Mouse (Mus musculus) C2C12 (cell line): Measurements from ENCODE around the gene Ano1. TPM values are rescaled to one million over a fixed set of nuclear protein-coding genes. Genes with fewer than 3 reads are reported as not detected.

Source experiments
- H3K27me3 ChIP-seq: one replicate; pipeline ENCODE4 v1.6.1; 2011; ENCODE audit not compliant: control insufficient read depth, insufficient read depth, insufficient read length
- H3K36me3 ChIP-seq: one replicate; pipeline ENCODE4 v1.6.1; 2011; ENCODE audit not compliant: control insufficient read depth, insufficient read depth
- H3K4me3 ChIP-seq: one replicate; pipeline ENCODE4 v1.5.1; 2011; ENCODE audit warnings: mild to moderate bottlenecking, control low read depth; ENCODE audit not compliant: poor library complexity, insufficient read depth, severe bottlenecking
- H3K79me2 ChIP-seq: one replicate; pipeline ENCODE4 v1.6.1; 2011; ENCODE audit not compliant: control insufficient read depth, insufficient read depth
- H3K79me3 ChIP-seq: one replicate; pipeline ENCODE4 v1.6.1; 2011; ENCODE audit warnings: low read depth, control low read depth
- H3ac ChIP-seq: one replicate; pipeline ENCODE3; 2011; ENCODE audit warnings: low read depth; ENCODE audit not compliant: control insufficient read depth, insufficient read length
- CEBPB ChIP-seq: IDR thresholded peaks from one replicate; pipeline ENCODE4 v1.6.1; 2011; ENCODE audit warnings: low read depth, mild to moderate bottlenecking, control low read depth, moderate library complexity
- CTCF ChIP-seq: IDR thresholded peaks from one replicate; pipeline ENCODE4 v1.5.1; 2011; ENCODE audit not compliant: control insufficient read depth, insufficient read depth, insufficient read length
- FOSL1 ChIP-seq: IDR thresholded peaks from one replicate; pipeline ENCODE4 v1.8.0; 2011; ENCODE audit warnings: mild to moderate bottlenecking, low read length; ENCODE audit not compliant: poor library complexity, insufficient read depth, severe bottlenecking
- MAX ChIP-seq: IDR thresholded peaks from one replicate; pipeline ENCODE4 v1.6.1; 2011; ENCODE audit warnings: mild to moderate bottlenecking, control low read depth
- MYOD1 ChIP-seq: IDR thresholded peaks from one replicate; pipeline ENCODE4 v1.6.1; 2011; ENCODE audit warnings: low read depth; ENCODE audit not compliant: control insufficient read depth, insufficient read length
- MYOG ChIP-seq: IDR thresholded peaks from one replicate; pipeline ENCODE4 v1.6.1; 2011; ENCODE audit not compliant: control insufficient read depth, insufficient read length; ENCODE audit errors: extremely low read depth
- USF1 ChIP-seq: IDR thresholded peaks from one replicate; pipeline ENCODE4 v1.6.1; 2011; ENCODE audit warnings: low read depth, mild to moderate bottlenecking, control low read depth, moderate library complexity
- polyA plus RNA-seq: library from polyadenylated mRNA; unstranded; fragments of >200 nt; fragmentation: generic; extraction: Trizol; gene quantifications from one replicate; pipeline ENCODE4 v1.2.1, GENCODE M21; 2012; ENCODE audit warnings: missing spikeins

Ano1 gene
- polyA plus RNA-seq, 1 experiment: 2.7 TPM

GRCm38 (mm10) chr7:144789601-144790556 is 38.1 kb upstream of the Ano1 start:
- Histone ChIP-seq H3K79me2 (no peaks in the 10 kb centered on the region), H3K27me3 (peaks cover 57% of the 10 kb centered on the region), H3K79me3 (no peaks in the 10 kb centered on the region), H3K4me3 (no peak overlapping the region), H3ac (no peak overlapping the region), H3K36me3 (no peaks in the 10 kb centered on the region)
- TF ChIP-seq CTCF: no peak
- no peak for TF ChIP-seq USF1
- TF ChIP-seq MYOD1: no peak

- no peak overlapping the region for H3ac ChIP-seq
- peaks cover 49% of the 10 kb centered on the region for H3K27me3 ChIP-seq
- H3K79me3 ChIP-seq: no peaks in the 10 kb centered on the region
- H3K36me3 ChIP-seq: no peaks in the 10 kb centered on the region
- TF ChIP-seq CEBPB (no peak), CTCF (no peak), FOSL1 (no peak), USF1 (no peak), MYOG (no peak), MYOD1 (no peak), MAX (no peak)
- no peaks in the 10 kb centered on the region for H3K79me2 ChIP-seq
- H3K4me3 ChIP-seq: no peak overlapping the region
These were observed 36.9 kb upstream of the Ano1 start for GRCm38 (mm10) chr7:144788631-144789030.

- peaks cover 41% of the 10 kb centered on the region for H3K27me3 ChIP-seq
- H3K79me3 ChIP-seq: no peaks in the 10 kb centered on the region
- no peak overlapping the region for H3ac ChIP-seq
- H3K4me3 ChIP-seq: no peak overlapping the region
- TF ChIP-seq MYOD1 (no peak), CEBPB (no peak), MYOG (no peak), USF1 (no peak), FOSL1 (no peak), MAX (no peak), CTCF (no peak)
- no peaks in the 10 kb centered on the region for H3K36me3 ChIP-seq
- H3K79me2 ChIP-seq: no peaks in the 10 kb centered on the region
These were observed 35.7 kb upstream of the Ano1 start for GRCm38 (mm10) chr7:144787501-144787900.

GRCm38 (mm10) chr7:144786571-144786970 is 34.8 kb upstream of the Ano1 start:
- no peaks in the 10 kb centered on the region for H3K36me3 ChIP-seq
- H3K79me3 ChIP-seq: no peaks in the 10 kb centered on the region
- no peak overlapping the region for H3K4me3 ChIP-seq
- no peaks in the 10 kb centered on the region for H3K79me2 ChIP-seq
- H3ac ChIP-seq: no peak overlapping the region
- TF ChIP-seq FOSL1: no peak
- TF ChIP-seq USF1: no peak
- no peak for TF ChIP-seq MAX
- no peak for TF ChIP-seq CEBPB
- TF ChIP-seq MYOG: no peak
- TF ChIP-seq MYOD1: no peak
- no peak for TF ChIP-seq CTCF
- peaks cover 37% of the 10 kb centered on the region for H3K27me3 ChIP-seq

- Histone ChIP-seq H3ac (no peak overlapping the region), H3K36me3 (no peaks in the 10 kb centered on the region), H3K79me2 (no peaks in the 10 kb centered on the region), H3K79me3 (no peaks in the 10 kb centered on the region), H3K27me3 (peaks cover 27% of the 10 kb centered on the region), H3K4me3 (no peak overlapping the region)
- no peak for TF ChIP-seq MYOD1
- no peak for TF ChIP-seq MAX
- TF ChIP-seq CTCF: no peak
These were observed 32.4 kb upstream of the Ano1 start for GRCm38 (mm10) chr7:144784176-144784575.

- Histone ChIP-seq H3K79me2 (no peaks in the 10 kb centered on the region), H3ac (no peak overlapping the region), H3K27me3 (peaks cover 11% of the 10 kb centered on the region), H3K4me3 (no peak overlapping the region), H3K79me3 (no peaks in the 10 kb centered on the region), H3K36me3 (no peaks in the 10 kb centered on the region)
- no peak for TF ChIP-seq CTCF
- TF ChIP-seq FOSL1: no peak
These were observed 30.6 kb upstream of the Ano1 start for GRCm38 (mm10) chr7:144782402-144782801.
